Mouse (Mus musculus): Measurements from ENCODE around the gene Rab19.
"Not testable (repeated sequence)": the region's sequence is repeated elsewhere in the genome, so short reads cannot be mapped to it uniquely, and the experiment has no call there.

The Rab19 gene

DNA sequence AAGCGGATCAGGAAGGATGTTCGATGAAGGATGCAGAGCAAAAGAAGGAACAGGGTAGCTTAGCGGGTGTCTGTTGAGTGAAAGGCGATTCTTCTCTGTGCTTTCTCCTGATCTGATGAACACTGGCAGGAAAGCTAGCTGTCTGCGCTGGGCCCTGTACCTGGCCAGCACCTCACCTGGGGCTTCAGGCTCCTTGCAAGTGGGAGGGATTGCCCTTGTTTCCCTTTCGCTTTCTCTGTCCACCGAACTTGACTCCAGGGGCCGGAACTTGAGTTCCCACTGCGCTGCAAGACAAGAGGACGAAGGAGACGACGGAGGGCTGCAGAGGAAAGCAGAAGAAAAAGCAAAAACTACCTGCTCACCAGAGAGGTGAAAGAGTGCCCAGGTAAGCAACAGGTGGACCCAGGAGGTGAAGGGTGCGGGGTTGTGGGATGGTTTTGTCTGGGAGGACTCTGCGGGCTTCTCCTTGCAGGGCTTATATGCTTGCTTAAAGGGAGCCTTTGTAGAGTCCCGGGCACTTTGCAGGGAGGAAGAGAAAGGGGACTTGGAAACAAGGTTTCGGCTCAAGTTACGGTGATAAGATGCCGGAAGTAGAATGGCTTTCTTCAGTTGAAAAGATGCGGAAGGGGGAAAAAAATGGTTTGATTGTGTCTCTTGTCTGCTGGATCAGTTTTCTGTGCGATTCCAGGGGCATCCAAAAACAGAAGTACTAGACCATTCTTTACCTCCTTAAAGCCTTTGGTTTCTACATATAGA is at the start of gene Rab19:
TSS of gene Rab19 (plus strand) at position 51 of the 756 bp plus-strand sequence.
- no peak for DNase-seq (ENCODE audit: low spot score)

- no peak for DNase-seq (ENCODE audit: low spot score)
Measured at GRCm38 (mm10) chr6:39331998-39332700, 48.8 kb upstream of the Rab19 start.

DNA sequence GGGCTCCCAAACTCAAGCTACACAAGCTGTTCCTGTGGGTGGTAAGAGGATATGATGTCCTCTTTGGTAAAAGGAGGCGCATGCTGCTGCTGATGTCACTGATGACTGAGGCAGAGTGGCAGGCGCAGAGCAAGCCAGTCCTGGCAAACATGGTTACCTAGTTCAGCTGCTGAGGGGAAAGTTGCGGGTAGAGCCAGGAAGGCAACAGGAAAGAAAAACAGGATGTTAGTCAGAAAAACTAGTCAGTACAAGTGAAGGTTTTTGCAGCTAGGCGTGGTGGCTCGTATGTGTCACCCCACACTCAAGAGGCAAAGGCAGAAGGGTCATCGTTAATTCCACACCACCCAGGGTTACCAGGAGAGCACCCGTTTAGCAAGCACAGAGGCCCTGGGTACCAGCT is 46.8 kb upstream of the Rab19 start:
- DNase-seq (ENCODE audit: low spot score): no peak

DNA sequence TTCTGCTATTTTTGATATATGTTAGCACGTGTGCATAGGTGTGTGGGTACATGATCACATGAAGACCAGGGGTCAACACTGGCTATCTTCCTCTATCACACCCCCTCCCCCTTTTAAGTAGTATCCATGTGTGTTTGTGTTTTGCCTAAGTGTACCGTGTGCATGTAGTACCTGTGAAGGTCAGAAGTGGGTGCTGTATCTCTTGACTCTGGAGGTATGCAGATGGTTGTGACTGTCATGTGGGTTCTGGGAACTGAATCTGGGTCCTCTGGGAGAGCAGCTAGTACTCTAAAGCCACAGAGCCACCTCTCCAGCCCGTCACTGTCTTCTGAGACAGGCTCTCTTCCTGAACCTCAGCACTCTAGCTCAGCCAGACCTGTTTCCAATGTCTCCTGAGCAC is 46.1 kb upstream of the Rab19 start:
- no peak for DNase-seq (ENCODE audit: low spot score)

DNA sequence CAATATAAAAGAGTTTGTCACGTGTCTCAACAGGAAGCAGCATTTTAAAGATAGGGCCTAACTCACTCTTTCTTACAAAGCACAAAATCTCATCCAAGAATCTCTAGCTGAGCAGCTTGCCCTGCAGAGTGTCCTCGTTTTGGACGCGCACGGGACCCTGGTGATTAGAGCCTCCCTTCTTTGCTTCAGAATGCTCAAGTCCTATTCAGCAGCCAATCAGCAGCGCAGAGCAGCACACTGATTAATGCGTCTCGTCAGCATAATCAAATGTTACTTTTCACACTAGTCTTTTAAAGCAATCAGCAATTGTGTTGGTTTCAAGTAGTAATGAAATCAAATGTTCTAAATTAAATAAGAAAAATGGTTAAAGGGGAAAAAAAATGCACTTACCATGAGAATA is 42.6 kb upstream of the Rab19 start:
- no peak for DNase-seq (ENCODE audit: low spot score)

- no peak for DNase-seq (ENCODE audit: low spot score)
Measured at GRCm38 (mm10) chr6:39341798-39342197, 39.2 kb upstream of the Rab19 start.

DNA sequence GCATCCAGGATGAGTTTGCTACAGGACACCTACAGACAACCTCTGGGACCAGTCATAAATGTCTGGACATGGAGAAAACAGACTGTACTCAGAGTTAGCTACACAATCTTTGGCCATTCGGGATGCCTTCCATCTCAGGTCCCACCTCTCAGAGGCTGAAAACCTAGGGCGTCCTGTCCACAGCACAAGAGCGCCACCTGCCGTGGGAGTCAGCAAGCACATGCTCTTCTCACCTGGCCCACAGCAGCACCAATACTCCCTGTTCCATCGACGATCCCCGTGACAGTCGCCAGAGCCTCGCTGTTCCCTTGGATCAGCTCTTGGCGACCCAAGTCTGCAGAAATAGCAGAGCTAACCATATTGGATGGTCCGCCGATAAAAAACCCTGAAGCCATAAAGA is 37.0 kb upstream of the Rab19 start:
- peak; percentile 92 for DNase-seq (ENCODE audit: low spot score)

- DNase-seq (ENCODE audit: low spot score): no peak
Measured at GRCm38 (mm10) chr6:39345430-39345829, 35.5 kb upstream of the Rab19 start.

DNA sequence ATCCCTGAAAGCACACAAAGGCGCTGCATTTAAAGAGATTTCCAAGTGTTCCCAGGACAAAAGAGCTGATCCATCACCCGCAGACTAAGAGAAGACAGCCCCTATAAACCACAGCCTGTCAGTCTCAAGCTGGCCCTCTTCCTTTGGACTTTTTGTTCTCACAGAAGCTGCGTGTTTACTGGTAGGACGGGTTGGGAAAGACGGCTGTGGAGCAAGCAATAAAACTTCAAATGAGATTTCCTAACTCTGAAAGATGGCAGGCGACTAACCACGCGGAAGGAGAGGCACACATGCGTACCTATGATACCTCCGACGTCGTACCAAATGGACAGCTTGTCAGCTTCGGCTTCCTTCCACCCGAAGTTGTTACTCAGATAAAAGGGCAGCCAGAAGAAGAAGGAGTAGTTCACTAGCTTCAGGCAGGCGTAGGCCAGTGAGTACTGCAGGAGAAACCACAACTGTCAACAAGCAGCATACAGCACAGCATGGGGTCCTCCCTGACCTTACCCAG is 33.9 kb upstream of the Rab19 start:
- no peak for DNase-seq (ENCODE audit: low spot score)

GRCm38 (mm10) chr6:39347880-39348814 is 32.8 kb upstream of the Rab19 start:
- no peak for DNase-seq (ENCODE audit: low spot score)

DNA sequence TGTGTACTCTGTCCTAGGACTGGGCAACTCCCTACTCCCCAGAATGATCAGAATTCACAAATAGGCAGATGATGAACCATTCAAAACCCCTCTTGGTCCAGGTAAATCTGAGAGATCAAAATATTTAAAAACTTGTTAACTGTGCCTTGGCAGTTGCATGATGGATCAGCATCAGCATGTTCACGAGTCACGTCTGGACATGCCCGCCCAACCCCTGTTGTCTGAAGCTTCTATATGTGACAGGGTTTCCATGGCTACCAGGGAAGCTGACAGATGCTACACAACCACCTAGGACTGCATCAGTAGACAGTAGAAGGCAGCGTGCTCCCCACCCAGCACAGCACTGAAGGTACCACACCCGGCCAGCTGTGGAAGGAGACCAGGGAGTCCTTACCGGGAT is 32.0 kb upstream of the Rab19 start:
- DNase-seq (ENCODE audit: low spot score): no peak

GRCm38 (mm10) chr6:39359207-39359606 is 21.8 kb upstream of the Rab19 start:
- DNase-seq (ENCODE audit: low spot score): not testable (repeated sequence)

DNA sequence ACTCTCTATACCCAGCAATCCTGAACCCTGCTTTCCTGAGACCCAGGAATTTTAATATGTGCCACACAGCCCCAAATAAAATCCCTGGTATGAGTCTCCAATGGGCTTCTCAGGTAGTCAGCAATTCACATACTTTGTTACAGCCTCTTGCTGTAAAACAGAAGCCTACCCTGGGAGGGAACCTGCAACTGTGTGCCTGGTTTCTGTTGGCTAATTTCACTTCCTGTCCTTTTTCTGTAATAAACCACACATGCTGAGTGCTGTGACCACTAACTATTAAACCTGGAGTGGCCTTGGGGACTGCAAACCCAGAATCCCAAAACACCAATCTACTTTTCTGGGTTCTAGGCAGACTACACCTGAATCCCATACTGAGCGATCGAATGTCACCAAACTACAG is 18.3 kb upstream of the Rab19 start:
- DNase-seq (ENCODE audit: low spot score): no peak

GRCm38 (mm10) chr6:39369631-39370030 is 11.3 kb upstream of the Rab19 start:
- DNase-seq (ENCODE audit: low spot score): no peak

- no peak for DNase-seq (ENCODE audit: low spot score)
Measured at GRCm38 (mm10) chr6:39372042-39372441, 8.9 kb upstream of the Rab19 start.

DNA sequence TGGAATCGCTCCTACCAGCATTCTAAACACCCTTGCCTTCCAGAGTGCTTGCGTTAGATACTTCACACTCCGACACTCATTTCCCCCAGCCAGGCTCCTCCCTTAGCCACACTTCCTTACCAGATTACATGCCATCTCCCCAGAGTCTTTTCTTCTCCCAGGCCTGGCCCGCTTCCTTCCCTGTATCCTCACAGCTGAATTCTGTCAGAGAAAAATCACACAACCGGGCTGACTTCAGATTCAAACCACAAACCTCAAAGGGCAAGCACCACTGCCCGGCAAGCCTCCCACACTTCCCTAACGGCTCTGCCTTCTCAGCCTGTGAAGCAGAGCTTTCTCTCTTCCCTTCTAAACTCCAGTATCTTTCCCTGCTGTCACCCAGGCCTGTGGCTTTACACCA is 8.2 kb upstream of the Rab19 start:
- DNase-seq (ENCODE audit: low spot score): no peak

DNA sequence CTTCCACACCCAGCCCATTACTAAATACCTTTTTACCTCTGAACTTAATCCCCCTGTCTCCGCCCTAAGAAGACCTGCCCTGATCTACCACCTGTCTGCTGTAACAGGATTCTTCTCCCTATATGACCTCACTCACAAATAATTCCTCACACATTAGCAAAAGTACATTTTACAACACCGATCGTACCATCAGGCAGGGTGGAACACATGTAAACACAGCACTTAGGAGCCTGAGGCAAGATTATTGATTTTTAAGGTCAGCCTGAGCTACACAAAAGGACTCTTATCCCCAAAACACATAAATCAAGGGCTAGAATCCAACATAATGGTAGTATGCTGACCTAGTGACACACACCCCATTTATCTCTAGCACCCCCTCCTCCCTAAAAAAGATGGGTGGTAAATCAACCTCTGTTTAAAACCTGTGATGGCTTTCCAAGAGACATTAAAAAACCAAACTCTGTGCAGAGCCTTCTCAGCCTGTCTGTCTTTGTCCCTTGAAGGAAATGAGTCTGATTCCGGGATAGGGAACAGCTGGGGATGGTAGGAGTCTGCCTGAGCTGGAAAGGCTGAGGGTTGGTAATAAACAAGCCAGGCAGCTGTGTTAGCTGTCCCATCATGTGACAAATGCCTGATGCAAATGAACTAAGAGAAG is 7.5 kb upstream of the Rab19 start:
- DNase-seq (ENCODE audit: low spot score): no peak

GRCm38 (mm10) chr6:39376775-39377174 is 4.2 kb upstream of the Rab19 start:
- DNase-seq (ENCODE audit: low spot score): no peak

DNA sequence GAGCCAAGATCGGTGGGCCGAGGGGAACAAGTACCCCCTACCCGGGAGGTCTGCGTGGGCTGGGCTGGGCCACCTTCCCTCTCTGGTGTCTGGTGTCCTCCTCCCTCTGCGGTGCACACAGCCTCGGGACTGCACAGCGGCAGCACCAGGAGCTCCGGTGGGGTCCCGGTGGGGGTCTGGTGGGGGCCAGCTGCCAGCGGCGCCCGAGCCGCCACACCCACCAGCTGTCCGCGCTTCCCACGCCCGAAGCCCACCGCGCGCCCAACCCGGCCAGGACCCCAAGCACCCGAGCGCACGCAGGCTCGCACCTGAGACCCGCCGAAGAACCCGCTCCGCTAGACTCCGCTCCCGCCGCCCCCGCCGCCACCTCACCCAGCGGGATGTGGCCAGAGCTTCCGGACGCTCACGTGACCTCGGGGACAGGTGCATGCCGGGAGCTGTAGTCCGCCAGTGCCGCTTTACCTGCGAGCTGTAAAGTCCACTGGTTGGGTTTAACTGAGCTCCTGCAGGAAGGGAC is 3.6 kb upstream of the Rab19 start, which contains the start of gene Slc37a3:
TSS of gene Slc37a3 (minus strand) at position 365 of the 517 bp plus-strand sequence.
- DNase-seq (ENCODE audit: low spot score): peak; percentile 92

DNA sequence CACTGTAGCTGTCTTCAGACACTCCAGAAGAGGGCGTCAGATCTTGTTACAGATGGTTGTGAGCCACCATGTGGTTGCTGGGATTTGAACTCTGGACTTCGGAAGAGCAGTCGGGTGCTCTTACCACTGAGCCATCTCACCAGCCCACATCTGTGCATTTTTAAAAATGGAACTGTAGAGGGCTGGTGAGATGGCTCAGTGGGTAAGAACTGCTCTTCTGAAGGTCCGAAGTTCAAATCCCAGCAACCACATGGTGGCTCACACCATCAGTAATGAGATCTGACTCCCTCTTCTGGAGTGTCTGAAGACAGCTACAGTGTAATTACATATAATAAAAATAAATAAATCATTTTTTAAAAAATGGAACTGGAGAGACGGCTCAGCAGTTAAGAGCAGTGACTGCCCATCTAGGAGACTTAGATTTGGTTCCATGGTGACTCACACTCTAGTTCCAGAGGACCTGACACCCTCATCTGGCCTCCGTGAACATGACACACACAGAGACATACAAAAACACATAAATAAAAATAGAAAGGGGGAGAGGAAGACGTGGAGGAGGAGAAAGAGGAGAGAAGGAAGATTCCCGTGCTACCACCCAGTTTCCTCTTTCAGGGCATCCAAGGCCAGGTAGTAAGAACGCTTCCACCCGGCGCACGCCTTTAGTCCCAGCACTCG is 2.7 kb upstream of the Rab19 start:
- not testable (repeated sequence) for DNase-seq (ENCODE audit: low spot score)

DNA sequence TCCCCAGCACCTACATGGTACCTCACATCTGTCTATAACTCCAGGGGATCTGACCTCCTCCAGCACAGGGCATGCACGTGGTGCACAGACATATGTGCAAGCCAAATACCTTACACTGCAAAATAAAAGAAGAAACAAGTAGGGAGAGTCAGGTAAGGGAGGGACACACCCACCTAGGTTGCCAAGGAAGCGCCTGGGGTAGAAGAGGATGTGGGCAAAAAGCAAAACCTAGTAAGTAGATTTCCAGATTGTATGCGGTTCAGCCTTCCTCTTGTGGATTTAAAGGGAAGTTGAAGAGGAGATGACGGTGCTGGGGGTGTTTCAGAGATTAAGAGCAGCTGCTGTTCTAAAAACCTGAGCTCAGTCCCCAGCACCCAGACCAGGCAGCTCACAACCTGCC is 1.8 kb upstream of the Rab19 start:
- no peak for DNase-seq (ENCODE audit: low spot score)
